Comparison of ENCODE assay signal across 7 mouse cellular contexts in genomic region chr2:143545299-143545751, GRCm38 (mm10). TPM values are rescaled to one million over a fixed set of nuclear protein-coding genes. Genes with fewer than 3 reads are reported as not detected.
DNase-seq lines count a peak whose midpoint lies in the region; ATAC-seq lines count a peak whose summit lies in the region.

No protein-coding gene starts in this region.

- 1% methylated on average over 7 of the region's 7 CpGs for WGBS in lung, embryonic 15.5 days
- WGBS in hindbrain, embryonic 16.5 days, result under 1% methylated on average over 7 of the region's 7 CpGs

- intact Hi-C loops in gastrocnemius, postnatal 14 days (cut with DNase I; ENCODE audit: low total_unique reads), result no loop called here

- H3K4me2 ChIP-seq in lung, embryonic 15.5 days, result peak overlapping the region; percentile 78
- H3K4me2 ChIP-seq in hindbrain, embryonic 16.5 days (ENCODE audit: low read length), result peak overlapping the region; percentile 64

- no peak overlapping the region for H3K27ac ChIP-seq in lung, embryonic 15.5 days
- H3K27ac ChIP-seq in hindbrain, embryonic 16.5 days (ENCODE audit: low read depth, low read length), result peak overlapping the region; percentile 79

- DNase-seq in lung, postnatal 4 days, result no peak
- DNase-seq in embryo, embryonic 10.5 days (ENCODE audit: low spot score), result peak; percentile 64
- peak; percentile 50 for DNase-seq in mesoderm, embryonic 11.5 days (ENCODE audit: low read depth, low spot score)
- DNase-seq in gastrocnemius, postnatal 14 days, result no peak

- peaks cover 45% of the 10 kb centered on the region for H3K27me3 ChIP-seq in lung, embryonic 15.5 days
- H3K27me3 ChIP-seq in hindbrain, embryonic 16.5 days (replicated peaks; ENCODE audit: control insufficient read depth, insufficient read depth, low read length), result no peaks in the 10 kb centered on the region

- peak; percentile 60 for ATAC-seq in lung, embryonic 15.5 days (ENCODE audit: borderline replicate concordance, extremely low read depth, low FRiP score, low TSS enrichment)
- peak; percentile 57 for ATAC-seq in hindbrain, embryonic 16.5 days
- ATAC-seq in CD4-positive, CD25-positive, alpha-beta regulatory T cell, adult 4 months, result no peak

- no peaks in the 10 kb centered on the region for H3K36me3 ChIP-seq in lung, embryonic 15.5 days
- H3K36me3 ChIP-seq in hindbrain, embryonic 16.5 days (ENCODE audit: control insufficient read depth, insufficient read depth, low read length), result no peaks in the 10 kb centered on the region

- H3K4me3 ChIP-seq in lung, embryonic 15.5 days, result peak overlapping the region; percentile 45
- H3K4me3 ChIP-seq in hindbrain, embryonic 16.5 days (ENCODE audit: low read length), result peak overlapping the region; percentile 66

- peaks cover 6% of the 10 kb centered on the region; the same call in 1 of the 2 replicates for H3K4me1 ChIP-seq in lung, embryonic 15.5 days
- peaks cover 10% of the 10 kb centered on the region for H3K4me1 ChIP-seq in hindbrain, embryonic 16.5 days (ENCODE audit: control insufficient read depth, insufficient read depth, low read depth, low read length)

- no peak overlapping the region for H3K9ac ChIP-seq in lung, embryonic 15.5 days
- H3K9ac ChIP-seq in hindbrain, embryonic 16.5 days (ENCODE audit: low read depth, low read length), result peak overlapping the region; percentile 78

- no peaks in the 10 kb centered on the region for H3K9me3 ChIP-seq in lung, embryonic 15.5 days
- no peaks in the 10 kb centered on the region for H3K9me3 ChIP-seq in hindbrain, embryonic 16.5 days (ENCODE audit: control insufficient read depth, low read length)

RNA-seq across cellular contexts. Expression of gene Pcsk2, which starts 0.6 kb away (rescaled TPM):
- 0.07 and 0.08 TPM in 2 replicates for polyA plus RNA-seq in lung, embryonic 15.5 days (2015; fragmentation: Nextera tagmentation; extraction: Ambion mirVana)
- polyA plus RNA-seq in hindbrain, embryonic 16.5 days (2015; fragmentation: Nextera tagmentation; extraction: Ambion mirVana), result 23.4 and 25.1 TPM in 2 replicates
- under 1 TPM; 0.18 to 0.35 TPM for total RNA-seq in gastrocnemius, postnatal 14 days (2021)
- polyA plus RNA-seq in CD4-positive, CD25-positive, alpha-beta regulatory T cell, adult 4 months (2017; shearing (Covaris generic)), result under 1 TPM in 1 of 2 experiments, not detected in 1; 0.07 TPM

Comparison
In these comparisons a context has a peak if more than half of its experiments do, and no peak if none do; other contexts are left out.
1. DNase-seq: peak in embryo, embryonic 10.5 days (single experiment) and mesoderm, embryonic 11.5 days (single experiment); none in lung, postnatal 4 days (0 of 2) and gastrocnemius, postnatal 14 days (single experiment).
2. RNA of gene Pcsk2, which starts 0.6 kb away (polyA plus RNA-seq): 23.4 to 25.1 TPM in hindbrain, embryonic 16.5 days; 0.07 to 0.08 TPM in lung, embryonic 15.5 days and 0.07 TPM in CD4-positive, CD25-positive, alpha-beta regulatory T cell, adult 4 months; every median in the first group is over 10 times any median in the second.